Mouse (Mus musculus) thymus, adult 2 months (tissue): ENCODE results near the gene Sipa1l2. TPM values are rescaled to one million over a fixed set of nuclear protein-coding genes. Genes with fewer than 3 reads are reported as not detected.

Experiments
- DNase-seq: peaks from one replicate; pipeline ENCODE4 v3.0.0; 2021
- H3K27ac ChIP-seq: fragments of 200-500 bp; 2 replicates; pipeline ENCODE4 v1.5.1; 2012; ENCODE audit warnings: low read length, control low read depth; ENCODE audit not compliant: control insufficient read depth, insufficient read depth
- H3K27me3 ChIP-seq: fragments of 200-500 bp; 2 replicates; pipeline ENCODE4 v1.6.1; 2012; ENCODE audit warnings: mild to moderate bottlenecking, low read length, moderate library complexity, mixed read lengths; ENCODE audit not compliant: control insufficient read depth, insufficient read depth
- H3K36me3 ChIP-seq: fragments of 200-500 bp; 2 replicates; pipeline ENCODE4 v1.6.1; 2012; ENCODE audit warnings: mild to moderate bottlenecking, low read length, moderate library complexity; ENCODE audit not compliant: control insufficient read depth, insufficient read depth
- H3K4me1 ChIP-seq: fragments of 200-500 bp; replicated peaks from 2 replicates; pipeline ENCODE4 v1.6.1; 2012; ENCODE audit warnings: low read length; ENCODE audit not compliant: control insufficient read depth, insufficient read depth
- H3K4me3 ChIP-seq: fragments of 200-500 bp; 2 replicates; pipeline ENCODE4 v1.5.1; 2012; ENCODE audit warnings: mild to moderate bottlenecking, low read length, control low read depth, moderate library complexity; ENCODE audit not compliant: control insufficient read depth, insufficient read depth
- CTCF ChIP-seq: fragments of 200-500 bp; IDR thresholded peaks from 2 replicates; pipeline ENCODE4 v1.5.1; 2012; ENCODE audit warnings: mild to moderate bottlenecking, control low read depth, low read length, moderate library complexity, borderline replicate concordance; ENCODE audit not compliant: control insufficient read depth, poor library complexity, insufficient read depth; ENCODE audit errors: extremely low read depth
- POLR2A ChIP-seq: fragments of 200-500 bp; IDR thresholded peaks from 2 replicates; pipeline ENCODE4 v1.6.1; 2012; ENCODE audit warnings: mild to moderate bottlenecking, low read length, control low read depth, moderate library complexity; ENCODE audit not compliant: control insufficient read depth, poor library complexity, insufficient read depth; ENCODE audit errors: extremely low read depth
- WGBS: fragments of 180-500 bp; shearing (Covaris S2); methylation state at CpG from one replicate; pipeline ENCODE4 v1.1.7; 2018; 5-methylcytosine and 5-hydroxymethylcytosine counted together
- polyA plus RNA-seq: library from polyadenylated mRNA; depleted of rRNA; stranded (reverse); fragments of >200 nt; gene quantifications from 2 replicates; pipeline ENCODE4 v1.2.3, GENCODE M21; 2012

Sipa1l2 gene
- polyA plus RNA-seq, 1 experiment, result 11.7 TPM

- Histone ChIP-seq H3K36me3 (no peaks in the 10 kb centered on the region), H3K4me3 (no peak overlapping the region), H3K4me1 (peaks cover 2% of the 10 kb centered on the region; the same call in 1 of the 2 replicates), H3K27me3 (no peaks in the 10 kb centered on the region), H3K27ac (no peak overlapping the region)
- TF ChIP-seq CTCF (no peak), POLR2A (no peak)
- no peak for DNase-seq
- 93% methylated on average over 14 of the region's 14 CpGs for WGBS
Measured at GRCm38 (mm10) chr8:125419202-125419830, 150.3 kb downstream of the Sipa1l2 start.

- no peak overlapping the region for H3K4me3 ChIP-seq
- 89% methylated on average over 6 of the region's 6 CpGs for WGBS
- peaks cover 9% of the 10 kb centered on the region for H3K4me1 ChIP-seq
- TF ChIP-seq POLR2A (no peak), CTCF (no peak)
- no peak overlapping the region for H3K27ac ChIP-seq
- no peaks in the 10 kb centered on the region for H3K27me3 ChIP-seq
- DNase-seq, result no peak
- H3K36me3 ChIP-seq, result no peaks in the 10 kb centered on the region
Measured at GRCm38 (mm10) chr8:125416146-125416545, 153.5 kb downstream of the Sipa1l2 start.

DNA sequence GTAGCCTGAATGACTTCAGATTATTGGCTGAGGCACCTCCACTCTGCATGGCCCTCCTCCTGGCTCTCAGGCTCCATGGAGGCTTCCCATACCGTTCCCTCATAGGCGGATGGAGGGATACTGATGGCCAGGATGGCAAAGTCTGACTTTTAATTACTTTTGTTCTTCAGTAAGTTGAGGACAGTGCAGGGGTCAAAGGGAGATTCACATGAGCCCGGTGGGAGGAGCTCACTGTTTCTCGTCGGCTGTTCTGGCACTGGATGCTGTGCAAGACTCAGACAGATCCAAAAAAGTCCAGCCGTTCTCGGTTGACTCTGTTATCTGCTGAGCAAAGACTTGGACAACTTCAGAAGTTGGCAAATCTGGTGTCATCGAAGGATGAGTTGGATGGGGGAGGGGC, 155.0 kb downstream of the Sipa1l2 start:
- no peak for TF ChIP-seq POLR2A
- no peak for TF ChIP-seq CTCF
- Histone ChIP-seq H3K27me3 (no peaks in the 10 kb centered on the region), H3K4me3 (no peak overlapping the region), H3K4me1 (peaks cover 9% of the 10 kb centered on the region), H3K27ac (no peak overlapping the region), H3K36me3 (no peaks in the 10 kb centered on the region)
- DNase-seq, result no peak
- WGBS, result 93% methylated on average over 8 of the region's 8 CpGs

DNA sequence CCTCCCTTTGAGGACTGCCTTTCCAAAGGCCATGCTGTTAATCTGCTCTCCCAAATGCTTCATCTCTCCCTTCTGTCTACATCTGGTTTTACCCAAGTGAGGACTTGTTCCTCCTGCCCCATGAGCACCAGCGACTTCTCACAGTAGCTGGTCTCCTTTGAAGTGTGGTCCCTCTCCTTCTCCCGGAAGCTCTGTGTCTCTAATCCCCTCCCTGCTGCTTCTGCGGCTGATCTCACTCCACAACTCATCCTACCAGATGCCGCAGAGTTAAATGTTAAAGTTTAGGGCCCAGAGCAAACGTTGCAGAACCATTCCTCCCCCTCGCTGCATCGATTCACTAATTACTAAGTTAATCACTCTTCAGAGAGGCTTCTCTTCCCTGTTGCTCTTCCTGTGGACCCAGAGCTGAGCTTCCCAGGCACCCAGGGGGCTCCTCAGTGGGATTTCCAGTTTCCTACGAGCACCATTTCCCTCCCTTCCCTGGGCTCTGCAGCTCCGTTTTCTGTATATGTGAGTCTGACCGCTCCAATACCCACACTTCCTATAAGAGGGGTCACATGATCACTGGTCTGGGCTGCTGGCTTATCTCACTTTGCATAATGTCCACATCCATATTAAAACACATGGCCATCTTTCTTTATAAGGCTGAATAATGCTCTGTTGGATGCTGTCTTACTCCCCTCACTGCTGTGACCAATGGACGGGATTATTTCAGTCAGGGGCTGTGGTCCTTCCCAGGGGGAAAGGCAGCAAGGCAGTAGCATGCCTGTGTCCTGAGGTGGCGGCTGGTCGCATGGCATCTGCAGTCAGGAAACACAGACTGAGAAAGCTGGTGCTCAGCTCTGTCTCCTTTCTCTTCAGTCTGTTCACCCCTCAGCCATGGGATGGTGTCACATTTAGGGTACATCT, 156.4 kb downstream of the Sipa1l2 start:
- 53% methylated on average over 13 of the region's 13 CpGs for WGBS

DNA sequence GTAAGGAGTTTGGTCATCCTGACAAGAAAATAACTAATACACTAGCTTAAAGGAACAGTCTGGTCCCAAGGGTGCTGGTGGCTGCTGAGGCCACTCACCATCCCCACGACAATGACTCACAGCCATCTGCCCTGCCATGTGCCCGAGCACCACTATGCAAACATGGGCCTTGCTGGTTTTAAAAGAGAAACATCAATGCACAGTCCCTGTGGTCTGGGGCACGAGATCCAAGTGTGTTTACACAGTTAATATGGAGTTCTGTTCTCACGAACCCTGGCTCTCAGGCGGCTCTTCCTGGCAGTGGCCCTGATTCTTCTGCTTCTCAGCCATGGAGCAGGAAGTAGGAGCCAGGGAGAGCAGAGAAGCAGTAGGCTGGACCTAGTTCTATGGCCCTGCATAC, 159.0 kb downstream of the Sipa1l2 start:
- Histone ChIP-seq H3K27ac (no peak overlapping the region), H3K4me1 (peaks cover 9% of the 10 kb centered on the region), H3K36me3 (no peaks in the 10 kb centered on the region), H3K27me3 (no peaks in the 10 kb centered on the region), H3K4me3 (no peak overlapping the region)
- TF ChIP-seq POLR2A (no peak), CTCF (no peak)
- no peak for DNase-seq
- 93% methylated on average over 5 of the region's 5 CpGs for WGBS

More for the DNA sequence above, 156.4 kb downstream of the Sipa1l2 start:
- H3K4me3 ChIP-seq, result no peak overlapping the region
- H3K4me1 ChIP-seq, result peaks cover 9% of the 10 kb centered on the region
- DNase-seq, result no peak
- H3K36me3 ChIP-seq, result no peaks in the 10 kb centered on the region
- TF ChIP-seq CTCF, result no peak
- no peak for TF ChIP-seq POLR2A
- H3K27me3 ChIP-seq, result no peaks in the 10 kb centered on the region
- no peak overlapping the region for H3K27ac ChIP-seq

DNA sequence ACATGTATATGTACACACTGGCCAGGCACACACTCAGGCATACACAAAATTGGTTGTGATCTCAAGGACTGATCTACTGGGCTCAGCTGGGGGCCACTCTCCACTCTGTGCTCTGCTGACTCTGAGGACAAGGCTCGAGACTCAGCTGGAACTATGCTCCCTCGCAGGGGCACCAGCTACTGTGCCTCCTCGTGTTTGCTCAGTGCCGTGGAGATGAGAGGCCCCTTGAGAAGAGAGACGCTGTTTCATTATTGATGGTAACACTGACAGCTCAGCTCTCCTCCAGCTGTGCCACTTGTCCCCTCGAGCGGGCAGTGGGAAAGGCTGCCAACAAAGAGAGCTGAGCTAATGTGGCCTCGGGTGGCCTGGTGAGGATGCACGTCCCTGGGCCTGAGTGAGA, 161.9 kb downstream of the Sipa1l2 start:
- Histone ChIP-seq H3K36me3 (no peaks in the 10 kb centered on the region), H3K4me3 (no peak overlapping the region), H3K27ac (no peak overlapping the region), H3K27me3 (no peaks in the 10 kb centered on the region), H3K4me1 (no peaks in the 10 kb centered on the region)
- WGBS, result 88% methylated on average over 9 of the region's 9 CpGs
- TF ChIP-seq CTCF (no peak), POLR2A (no peak)
- DNase-seq, result no peak
